Mouse (Mus musculus): ENCODE data around the gene Hspb3.

DNA sequence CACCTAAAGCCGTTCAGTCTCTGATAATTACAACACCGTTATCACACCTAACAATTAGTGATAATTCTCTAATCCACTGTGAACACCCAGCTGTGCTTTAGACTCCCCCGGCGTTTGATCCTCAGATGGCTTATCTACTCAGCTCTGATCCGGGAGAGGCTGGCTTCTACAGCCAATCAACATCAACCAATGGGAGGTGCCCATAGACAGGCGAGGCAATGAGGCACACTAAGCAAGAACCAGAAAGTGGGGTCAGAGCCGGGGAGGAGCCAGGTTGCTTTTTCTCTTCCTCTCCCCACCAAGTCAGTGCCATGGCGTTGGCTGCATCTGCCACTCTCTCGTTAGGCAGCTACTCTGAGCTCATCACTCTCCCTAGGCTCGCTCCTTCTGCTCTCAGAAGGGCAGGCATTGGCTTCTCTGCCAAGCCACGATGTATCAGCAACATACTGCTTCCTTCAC is 36.0 kb upstream of the Hspb3 start:
- TF ChIP-seq CTCF (conservative IDR thresholded peaks at IDR 0.05; ENCODE audit: low read length) = no peak
- no peak for TF ChIP-seq POU5F1 (IDR thresholded peaks at IDR 0.05; ENCODE audit: borderline replicate concordance, low read length)
- TF ChIP-seq NANOG (IDR thresholded peaks at IDR 0.05; ENCODE audit: borderline replicate concordance, low read length) = no peak

Data from E14TG2a.4 (cell line).